22 mouse cellular contexts compared by ENCODE assay signal in genomic region chr13:55620275-55620674, GRCm38 (mm10). TPM values are rescaled to one million over a fixed set of nuclear protein-coding genes. Genes with fewer than 3 reads are reported as not detected.
DNase-seq lines count a peak whose midpoint lies in the region; ATAC-seq and TF ChIP-seq lines count a peak whose summit lies in the region.
"Had no signal": no experiment of that assay in that cellular context is flagged by ENCODE, and none has a peak within 500 bp of the region (broad histone marks: within the 10 kb centered on the region; RNA-seq: fewer than 3 reads in every experiment).

No protein-coding gene starts in this region.

- peak; percentile 82 for DNase-seq in heart, adult 11 months
- no peak for DNase-seq in heart, postnatal 25 days (ENCODE audit: low spot score)
- no peak for DNase-seq in heart, adult 9 months (ENCODE audit: low spot score in 2 of 2)
- DNase-seq in MEL (ENCODE audit: low read depth, low spot score): peak; percentile 56
- DNase-seq in lung, postnatal 0 days (ENCODE audit: low spot score): no peak
- DNase-seq: adrenal gland, adult 2 months; adrenal gland, adult 8-10 months; adrenal gland, postnatal 10 days; adrenal gland, postnatal 14 days; adrenal gland, postnatal 25 days; adrenal gland, postnatal 36 days; B cell, adult 2 months; cerebellum, adult 11 months; cerebellum, adult 11-12 months; cerebellum, adult 18-20 months; cerebellum, adult 2 months had no signal

- no peak overlapping the region for H3K4me3 ChIP-seq in heart, embryonic 13.5 days
- no peak overlapping the region for H3K4me3 ChIP-seq in MEL (ENCODE audit: control insufficient read depth in 1 of 2, insufficient read depth in 1 of 2, low read depth in 2 of 2, low read length in 2 of 2)
- H3K4me3 ChIP-seq in lung, postnatal 0 days (ENCODE audit: low read depth, low read length): no peak overlapping the region

- 0 out of 4 replicates have a peak, but pooled peaks of 1 of the 2 experiments have one; percentile 21 for TF ChIP-seq POLR2A in MEL (IDR thresholded peaks at IDR 0.05; ENCODE audit: control insufficient read depth in 1 of 2, insufficient read depth in 1 of 2, low read depth in 1 of 2, low read length in 2 of 2, poor library complexity in 1 of 2)

- H3K4me1 ChIP-seq in heart, embryonic 13.5 days: peaks cover 22% of the 10 kb centered on the region
- H3K4me1 ChIP-seq in MEL (ENCODE audit: control insufficient read depth in 1 of 2, insufficient read depth in 2 of 2, low read length in 2 of 2): peaks cover 0 to 16% of the 10 kb centered on the region in 2 experiments; a peak in 2 of 4 replicates
- H3K4me1 ChIP-seq in lung, postnatal 0 days (ENCODE audit: insufficient read depth, low read depth, low read length): peaks cover 5% of the 10 kb centered on the region; the same call in 1 of the 2 replicates

- H3K79me2 ChIP-seq in MEL (ENCODE audit: control insufficient read depth, insufficient read depth, low read length, poor library complexity): peaks cover 17% of the 10 kb centered on the region

- no peak for ATAC-seq in heart, embryonic 13.5 days (ENCODE audit: extremely low read depth, insufficient number of reproducible peaks, low FRiP score, low TSS enrichment)
- ATAC-seq in lung, postnatal 0 days: no peak
- ATAC-seq: activated CD4-positive, CD25-positive, alpha-beta regulatory T cell, adult 4 months; CD4-positive, CD25-positive, alpha-beta regulatory T cell, adult 4 months; Patski had no signal

- no peak overlapping the region for H3K4me2 ChIP-seq in heart, embryonic 13.5 days
- H3K4me2 ChIP-seq in lung, postnatal 0 days (replicated peaks; ENCODE audit: low read depth, low read length): no peak overlapping the region

- WGBS in heart, embryonic 13.5 days: 74% methylated on average over 2 of the region's 2 CpGs
- 74% methylated on average over 2 of the region's 2 CpGs for WGBS in lung, postnatal 0 days

- intact Hi-C loops in heart, postnatal 25 days (cut with DNase I): no loop called here

- no peak; the same call in 1 of the 2 replicates for TF ChIP-seq RAD21 in MEL (IDR thresholded peaks at IDR 0.05; ENCODE audit: low read depth, low read length)

- no peaks in the 10 kb centered on the region for H3K9me3 ChIP-seq in heart, embryonic 13.5 days
- H3K9me3 ChIP-seq in MEL (replicated peaks; ENCODE audit: insufficient read depth, low read length): no peaks in the 10 kb centered on the region
- no peaks in the 10 kb centered on the region for H3K9me3 ChIP-seq in lung, postnatal 0 days (ENCODE audit: low read length)
- H3K9me3 ChIP-seq: G1E had no signal

- peaks cover 8% of the 10 kb centered on the region for H3K36me3 ChIP-seq in heart, embryonic 13.5 days
- H3K36me3 ChIP-seq in MEL (ENCODE audit: control insufficient read depth in 1 of 2, insufficient read depth in 2 of 2, low read length in 2 of 2): peaks cover 0 to 27% of the 10 kb centered on the region in 2 experiments; a peak in 2 of 4 replicates
- H3K36me3 ChIP-seq in lung, postnatal 0 days (ENCODE audit: insufficient read depth, low read length): peaks cover 3% of the 10 kb centered on the region; the same call in 1 of the 2 replicates

- 0 out of 2 replicates have a peak overlapping the region, but pooled peaks have one; percentile 20 for H3K27ac ChIP-seq in heart, embryonic 13.5 days (replicated peaks)
- 0 out of 2 replicates have a peak overlapping the region, but pooled peaks have one; percentile 0 for H3K27ac ChIP-seq in MEL (ENCODE audit: control insufficient read depth, low read depth, low read length)
- H3K27ac ChIP-seq in lung, postnatal 0 days (ENCODE audit: low read length): no peak overlapping the region

- peak in 1 of 3 experiments; percentile 27; a peak in 2 of 6 replicates for TF ChIP-seq CTCF in MEL (IDR thresholded peaks at IDR 0.05 in 2 of 3, conservative IDR thresholded peaks at IDR 0.05 in 1 of 3; ENCODE audit: control insufficient read depth in 1 of 3, insufficient read depth in 1 of 3, low read depth in 2 of 3, low read length in 3 of 3, poor library complexity in 1 of 3, severe bottlenecking in 1 of 3)
- TF ChIP-seq CTCF in lung, postnatal 0 days (IDR thresholded peaks at IDR 0.05): no peak

- no peaks in the 10 kb centered on the region for H3K27me3 ChIP-seq in heart, embryonic 13.5 days (replicated peaks)
- no peaks in the 10 kb centered on the region for H3K27me3 ChIP-seq in MEL (ENCODE audit: control insufficient read depth in 1 of 2, insufficient read depth in 2 of 2, low read length in 2 of 2)
- no peaks in the 10 kb centered on the region for H3K27me3 ChIP-seq in lung, postnatal 0 days (replicated peaks; ENCODE audit: insufficient read depth, low read length)
- H3K27me3 ChIP-seq: CH12.LX, Patski had no signal

- TF ChIP-seq EP300 in MEL (IDR thresholded peaks at IDR 0.05; ENCODE audit: low read depth in 1 of 2, low read length in 2 of 2): no peak
- TF ChIP-seq EP300 in lung, postnatal 0 days (IDR thresholded peaks at IDR 0.05): no peak

- H3K9ac ChIP-seq in heart, embryonic 13.5 days: no peak overlapping the region
- no peak overlapping the region for H3K9ac ChIP-seq in MEL (ENCODE audit: control insufficient read depth, low read depth, low read length, poor library complexity, severe bottlenecking)
- no peak overlapping the region for H3K9ac ChIP-seq in lung, postnatal 0 days (replicated peaks; ENCODE audit: low read depth)

TF ChIP-seq in MEL, 35 proteins besides CTCF, POLR2A, EP300 and RAD21 (continues in another document):
- TF ChIP-seq TCF12 (IDR thresholded peaks at IDR 0.05; ENCODE audit: low read depth, low read length): no peak
- TF ChIP-seq TAL1 (IDR thresholded peaks at IDR 0.05; ENCODE audit: low read length): no peak
- no peak for TF ChIP-seq ZKSCAN1 (IDR thresholded peaks at IDR 0.05; ENCODE audit: low read depth, low read length)
- TF ChIP-seq MYB (IDR thresholded peaks at IDR 0.05; ENCODE audit: low read depth, low read length): no peak
- TF ChIP-seq MXI1 (IDR thresholded peaks at IDR 0.05; ENCODE audit: low read depth, low read length): peak; percentile 36; the same call in 1 of the 2 replicates
- no peak for TF ChIP-seq ETS1 (IDR thresholded peaks at IDR 0.05; ENCODE audit: low read depth, low read length)
- TF ChIP-seq SIN3A (IDR thresholded peaks at IDR 0.05; ENCODE audit: low read length): no peak
- TF ChIP-seq POLR2AphosphoS5 (IDR thresholded peaks at IDR 0.05; ENCODE audit: borderline replicate concordance, low read depth, low read length): no peak
- TF ChIP-seq BHLHE40 (IDR thresholded peaks at IDR 0.05; ENCODE audit: borderline replicate concordance, low read depth, low read length): no peak
- TF ChIP-seq UBTF (IDR thresholded peaks at IDR 0.05; ENCODE audit: borderline replicate concordance, insufficient read depth, low read depth, low read length): no peak
- peak; percentile 59; the same call in 1 of the 2 replicates for TF ChIP-seq ELF1 (IDR thresholded peaks at IDR 0.05; ENCODE audit: low read depth, low read length)
- TF ChIP-seq E2F4 (IDR thresholded peaks at IDR 0.05; ENCODE audit: borderline replicate concordance, low read depth, low read length): no peak
- no peak for TF ChIP-seq ZMIZ1 (IDR thresholded peaks at IDR 0.05; ENCODE audit: low read depth, low read length)
- TF ChIP-seq GATA1 (IDR thresholded peaks at IDR 0.05; ENCODE audit: low read depth, low read length): no peak
- TF ChIP-seq SMC3 (IDR thresholded peaks at IDR 0.05; ENCODE audit: low read depth, low read length): no peak
- peak; percentile 35; the same call in 1 of the 2 replicates for TF ChIP-seq MAX (IDR thresholded peaks at IDR 0.05; ENCODE audit: low read length)

RNA-seq across cellular contexts. Expression of gene Caml, which starts 2.5 kb away (rescaled TPM):
- total RNA-seq in heart, postnatal 25 days (2021): 10 to 100 TPM; 11.5 to 12.1 TPM
- polyA plus RNA-seq in heart, embryonic 13.5 days (2015; fragmentation: Nextera tagmentation; extraction: Ambion mirVana): 30.9 and 36.8 TPM in 2 replicates
- 33.5 and 42.5 TPM in 2 replicates for total RNA-seq in MEL (2012; rRNA removed)
- 10 to 100 TPM in 1 of 2 experiments, not detected in 1; 47.1 TPM for polyA plus RNA-seq in MEL (2012; ENCODE audit: insufficient read depth in 1 of 2, insufficient read length in 2 of 2, low read depth in 1 of 2, low replicate concordance in 2 of 2, missing spikeins in 1 of 2)
- polyA plus RNA-seq in lung, postnatal 0 days (2015; fragmentation: Nextera tagmentation; extraction: Ambion mirVana): 47.4 and 50.4 TPM in 2 replicates

RNA-seq across cellular contexts. Expression of gene Ddx46, which starts 14.6 kb away (rescaled TPM):
- total RNA-seq in heart, postnatal 25 days (2021): 10 to 100 TPM; 18.9 to 23.5 TPM
- 18.7 and 18.8 TPM in 2 replicates for polyA plus RNA-seq in heart, embryonic 13.5 days (2015; fragmentation: Nextera tagmentation; extraction: Ambion mirVana)
- 52.8 and 58.3 TPM in 2 replicates for total RNA-seq in MEL (2012; rRNA removed)
- polyA plus RNA-seq in MEL (2012; ENCODE audit: insufficient read depth in 1 of 2, insufficient read length in 2 of 2, low read depth in 1 of 2, low replicate concordance in 2 of 2, missing spikeins in 1 of 2): 100 to 1,000 TPM in 1 of 2 experiments, 10 to 100 TPM in 1; 89.5 to 122 TPM
- polyA plus RNA-seq in lung, postnatal 0 days (2015; fragmentation: Nextera tagmentation; extraction: Ambion mirVana): 18.1 and 18.2 TPM in 2 replicates

RNA-seq across cellular contexts. Expression of gene B4galt7, which starts 20.6 kb away (rescaled TPM):
- total RNA-seq in heart, postnatal 25 days (2021): 10 to 100 TPM in 1 of 2 experiments, 1 to 10 TPM in 1; 9.6 to 10.4 TPM
- polyA plus RNA-seq in heart, embryonic 13.5 days (2015; fragmentation: Nextera tagmentation; extraction: Ambion mirVana): 20.6 and 21.2 TPM in 2 replicates
- total RNA-seq in MEL (2012; rRNA removed): 15.0 and 18.0 TPM in 2 replicates
- polyA plus RNA-seq in MEL (2012; ENCODE audit: insufficient read depth in 1 of 2, insufficient read length in 2 of 2, low read depth in 1 of 2, low replicate concordance in 2 of 2, missing spikeins in 1 of 2): 10 to 100 TPM in 1 of 2 experiments, not detected in 1; 19.9 TPM
- 20.6 and 22.1 TPM in 2 replicates for polyA plus RNA-seq in lung, postnatal 0 days (2015; fragmentation: Nextera tagmentation; extraction: Ambion mirVana)

RNA-seq across cellular contexts. Expression of gene Tmed9, which starts 46.7 kb away (rescaled TPM):
- 10 to 100 TPM; 86.3 to 94.2 TPM for total RNA-seq in heart, postnatal 25 days (2021)
- polyA plus RNA-seq in heart, embryonic 13.5 days (2015; fragmentation: Nextera tagmentation; extraction: Ambion mirVana): 102 and 121 TPM in 2 replicates
- total RNA-seq in MEL (2012; rRNA removed): 185 and 222 TPM in 2 replicates
- polyA plus RNA-seq in MEL (2012; ENCODE audit: insufficient read depth in 1 of 2, insufficient read length in 2 of 2, low read depth in 1 of 2, low replicate concordance in 2 of 2, missing spikeins in 1 of 2): 100 to 1,000 TPM in 1 of 2 experiments, not detected in 1; 218 TPM
- polyA plus RNA-seq in lung, postnatal 0 days (2015; fragmentation: Nextera tagmentation; extraction: Ambion mirVana): 112 and 113 TPM in 2 replicates

RNA-seq across cellular contexts. Expression of gene Fam193b, which starts 49.4 kb away (rescaled TPM):
- total RNA-seq in heart, postnatal 25 days (2021): 10 to 100 TPM; 18.3 to 19.0 TPM
- polyA plus RNA-seq in heart, embryonic 13.5 days (2015; fragmentation: Nextera tagmentation; extraction: Ambion mirVana): 19.9 and 23.7 TPM in 2 replicates
- 11.7 and 11.9 TPM in 2 replicates for total RNA-seq in MEL (2012; rRNA removed)
- 10 to 100 TPM in 1 of 2 experiments, not detected in 1; 38.7 TPM for polyA plus RNA-seq in MEL (2012; ENCODE audit: insufficient read depth in 1 of 2, insufficient read length in 2 of 2, low read depth in 1 of 2, low replicate concordance in 2 of 2, missing spikeins in 1 of 2)
- 23.1 and 27.4 TPM in 2 replicates for polyA plus RNA-seq in lung, postnatal 0 days (2015; fragmentation: Nextera tagmentation; extraction: Ambion mirVana)

Comparison
In these comparisons a context has a peak if more than half of its experiments do, and no peak if none do; other contexts are left out.
1. DNase-seq: peak in heart, adult 11 months (single experiment) and MEL (single experiment); none in heart, postnatal 25 days (single experiment), heart, adult 9 months (0 of 2) and lung, postnatal 0 days (single experiment).